Mouse (Mus musculus): ENCODE measurements around the gene Olfr1205. TPM values are rescaled to one million over a fixed set of nuclear protein-coding genes. Genes with fewer than 3 reads are reported as not detected.

Gene Olfr1205
- polyA plus RNA-seq (2015; fragmentation: Nextera tagmentation; extraction: Ambion mirVana), result not detected in 2 replicates

DNA sequence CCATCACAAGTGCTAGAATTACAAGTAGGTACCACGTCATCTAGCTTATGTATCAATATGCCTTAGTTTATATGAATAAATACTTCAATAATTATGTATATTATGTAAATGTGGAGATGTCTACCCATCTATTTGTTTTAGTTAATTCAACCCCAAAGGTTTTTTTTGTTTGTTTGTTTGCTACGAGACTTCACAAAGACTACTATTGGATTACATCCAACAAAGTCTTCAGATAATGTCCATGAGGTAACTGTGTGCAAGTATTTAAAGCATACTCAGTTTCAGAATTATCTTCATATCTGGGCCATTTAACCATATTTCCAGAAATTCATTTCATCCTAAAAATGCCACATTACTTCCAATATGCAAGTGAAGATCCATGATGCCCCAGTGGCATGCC lies at the start of gene Olfr1205:
Gene Olfr1205 (plus strand): TSS at position 301 of the 400 bp plus-strand sequence.
- no peaks in the 10 kb centered on the region for H3K4me1 ChIP-seq
- no peak within 1 kb of the TSS for H3K4me3 ChIP-seq
- H3K4me2 ChIP-seq, result no peak within 1 kb of the TSS
- no peak for ATAC-seq (ENCODE audit: borderline replicate concordance, extremely low read depth, low FRiP score, low TSS enrichment)
- WGBS, result 76% methylated on average over 2 of the region's 2 CpGs
- no peaks in the 10 kb centered on the region for H3K27me3 ChIP-seq
- no peaks in the 10 kb centered on the region for H3K36me3 ChIP-seq
- H3K9ac ChIP-seq, result no peak within 1 kb of the TSS
- H3K9me3 ChIP-seq, result no peaks in the 10 kb centered on the region
- no peak within 1 kb of the TSS for H3K27ac ChIP-seq

DNA sequence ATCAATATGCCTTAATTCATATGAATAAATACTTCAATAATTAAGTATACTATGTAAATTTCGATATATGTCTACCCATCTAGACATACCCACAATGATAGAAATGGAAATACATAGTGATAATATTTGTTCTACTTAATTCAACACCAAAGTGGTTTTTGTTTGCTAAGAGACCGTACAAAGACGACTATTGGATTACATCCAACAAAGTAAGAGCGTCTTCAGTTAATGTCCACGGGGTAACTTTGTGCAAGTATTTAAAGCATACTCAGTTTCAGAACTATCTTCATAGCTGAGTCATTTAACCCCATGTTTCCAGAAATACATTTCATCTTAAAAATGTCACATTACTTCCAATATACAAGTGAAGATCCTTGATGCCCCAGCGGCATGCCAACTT lies 36.8 kb upstream of the Olfr1205 start, which contains the start of gene Olfr1201:
Gene Olfr1201 (plus strand): TSS at position 301 of the 400 bp plus-strand sequence.
- WGBS, result 62% methylated on average over 6 of the region's 6 CpGs
- Histone ChIP-seq H3K27me3 (no peaks in the 10 kb centered on the region), H3K36me3 (no peaks in the 10 kb centered on the region), H3K9ac (no peak within 1 kb of the TSS), H3K27ac (no peak within 1 kb of the TSS), H3K4me1 (no peaks in the 10 kb centered on the region), H3K4me2 (no peak within 1 kb of the TSS), H3K4me3 (no peak within 1 kb of the TSS), H3K9me3 (no peaks in the 10 kb centered on the region)
- ATAC-seq (ENCODE audit: borderline replicate concordance, extremely low read depth, low FRiP score, low TSS enrichment), result no peak

DNA sequence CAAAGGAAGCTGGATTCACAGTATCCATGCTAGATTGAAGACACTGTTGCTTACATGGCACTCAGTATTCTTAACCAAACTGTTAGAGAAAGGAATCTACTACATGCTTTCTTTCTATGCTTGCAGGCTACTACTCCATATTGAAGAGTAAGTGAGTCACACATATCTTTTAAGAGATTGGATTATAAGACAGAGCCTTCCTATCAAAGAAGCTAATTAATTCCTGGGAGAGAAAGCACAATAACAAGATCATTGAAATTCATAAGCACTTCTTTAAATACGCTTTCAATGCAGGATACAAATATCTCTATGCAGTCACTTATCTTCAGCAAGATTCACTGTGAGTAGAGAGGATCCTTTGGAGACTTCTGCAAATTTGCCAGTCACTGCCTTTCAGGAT lies 15.3 kb upstream of the Olfr1205 start, which contains the start of gene Olfr1202:
Gene Olfr1202 (plus strand): TSS at position 301 of the 400 bp plus-strand sequence.
- H3K4me3 ChIP-seq, result no peak within 1 kb of the TSS
- WGBS, result 73% methylated on average over 1 of the region's 1 CpGs
- H3K36me3 ChIP-seq, result no peaks in the 10 kb centered on the region
- H3K9ac ChIP-seq, result no peak within 1 kb of the TSS
- H3K4me2 ChIP-seq, result no peak within 1 kb of the TSS
- H3K27ac ChIP-seq, result no peak within 1 kb of the TSS
- H3K9me3 ChIP-seq, result no peaks in the 10 kb centered on the region
- H3K4me1 ChIP-seq, result no peaks in the 10 kb centered on the region
- H3K27me3 ChIP-seq, result no peaks in the 10 kb centered on the region
- no peak for ATAC-seq (ENCODE audit: borderline replicate concordance, extremely low read depth, low FRiP score, low TSS enrichment)

DNA sequence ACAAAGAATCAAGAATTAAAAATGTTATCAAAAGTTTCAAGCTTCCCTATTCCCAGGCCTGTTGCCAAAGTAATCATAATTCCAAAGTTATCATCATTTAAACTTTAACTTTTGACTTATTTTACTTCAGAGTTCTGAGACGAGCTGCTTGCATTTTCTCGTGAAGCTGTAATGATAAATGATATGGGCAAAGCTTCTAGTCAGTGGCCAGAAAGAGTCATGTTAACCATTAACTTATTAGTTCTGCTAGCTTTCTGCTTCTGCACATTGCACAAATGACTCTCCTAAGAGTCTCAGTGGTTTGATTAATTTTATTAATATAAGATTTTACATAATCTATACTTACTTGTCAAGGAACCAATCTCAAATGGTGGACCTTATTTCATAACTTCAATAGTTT lies 8.9 kb downstream of the Olfr1205 start:
- no peaks in the 10 kb centered on the region for H3K27me3 ChIP-seq
- H3K36me3 ChIP-seq, result no peaks in the 10 kb centered on the region
- no peak overlapping the region for H3K27ac ChIP-seq
- H3K4me3 ChIP-seq, result no peak overlapping the region
- no peaks in the 10 kb centered on the region for H3K4me1 ChIP-seq
- no peaks in the 10 kb centered on the region for H3K9me3 ChIP-seq
- no peak overlapping the region for H3K4me2 ChIP-seq
- no peak for ATAC-seq (ENCODE audit: borderline replicate concordance, extremely low read depth, low FRiP score, low TSS enrichment)
- H3K9ac ChIP-seq, result no peak overlapping the region
- WGBS, result 33% methylated on average over 2 of the region's 2 CpGs

DNA sequence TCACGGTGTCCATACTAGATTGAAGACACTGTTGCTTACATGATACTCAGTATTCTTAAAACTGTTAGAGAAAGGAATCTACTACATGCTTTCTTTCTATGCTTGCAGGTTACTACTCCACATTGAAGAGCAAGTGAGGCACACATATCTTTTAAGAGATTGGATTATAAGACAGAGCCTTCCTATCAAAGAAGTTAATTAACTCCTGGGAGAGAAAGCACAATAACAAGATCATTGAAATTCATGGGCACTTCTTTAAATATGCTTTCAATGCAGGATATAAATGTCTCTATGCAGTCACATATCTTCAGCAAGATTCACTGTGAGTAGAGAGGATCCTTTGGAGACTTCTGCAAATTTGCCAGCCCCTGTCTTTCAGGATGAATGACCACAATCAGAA lies 19.5 kb downstream of the Olfr1205 start, which contains the start of gene Olfr1204:
Gene Olfr1204 (plus strand): TSS at position 301 of the 400 bp plus-strand sequence.
- WGBS, result 86% methylated on average over 1 of the region's 1 CpGs

DNA sequence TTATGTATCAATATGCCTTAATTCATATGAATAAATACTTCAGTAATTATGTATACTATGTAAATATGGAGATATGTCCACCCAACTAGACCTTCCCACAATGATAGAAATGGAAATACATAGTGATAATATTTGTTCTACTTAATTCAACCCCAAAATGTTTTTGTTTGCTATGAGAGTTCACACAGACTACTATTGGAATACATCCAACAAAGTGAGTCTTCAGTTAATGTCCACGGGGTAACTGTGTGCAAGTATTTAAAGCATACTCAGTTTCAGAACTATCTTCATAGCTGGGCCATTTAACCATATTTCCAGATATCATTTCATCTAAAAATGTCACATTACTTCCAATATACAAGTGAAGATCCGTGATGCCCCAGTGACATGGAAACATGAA lies 33.4 kb downstream of the Olfr1205 start, which contains the start of gene Olfr1206:
Gene Olfr1206 (plus strand): TSS at position 301 of the 400 bp plus-strand sequence.
- no peaks in the 10 kb centered on the region for H3K4me1 ChIP-seq
- ATAC-seq (ENCODE audit: borderline replicate concordance, extremely low read depth, low FRiP score, low TSS enrichment), result no peak
- no peak within 1 kb of the TSS for H3K4me3 ChIP-seq
- WGBS, result 77% methylated on average over 2 of the region's 2 CpGs
- no peaks in the 10 kb centered on the region for H3K9me3 ChIP-seq
- no peaks in the 10 kb centered on the region for H3K27me3 ChIP-seq
- H3K9ac ChIP-seq, result no peak within 1 kb of the TSS
- H3K27ac ChIP-seq, result no peak within 1 kb of the TSS
- no peak within 1 kb of the TSS for H3K4me2 ChIP-seq
- H3K36me3 ChIP-seq, result no peaks in the 10 kb centered on the region

More for the DNA sequence above, 19.5 kb downstream of the Olfr1205 start, which contains the start of gene Olfr1204:
- H3K4me2 ChIP-seq, result no peak within 1 kb of the TSS
- no peak for ATAC-seq (ENCODE audit: borderline replicate concordance, extremely low read depth, low FRiP score, low TSS enrichment)
- H3K4me1 ChIP-seq, result no peaks in the 10 kb centered on the region
- H3K27me3 ChIP-seq, result no peaks in the 10 kb centered on the region
- H3K4me3 ChIP-seq, result no peak within 1 kb of the TSS
- H3K27ac ChIP-seq, result no peak within 1 kb of the TSS
- H3K36me3 ChIP-seq, result no peaks in the 10 kb centered on the region
- H3K9me3 ChIP-seq, result no peaks in the 10 kb centered on the region; the same call in 1 of the 2 replicates
- H3K9ac ChIP-seq, result no peak within 1 kb of the TSS

Other genes with a start within 250 kb of the Olfr1205 start
- gene Olfr1189, start 243.3 kb upstream of the Olfr1205 start, polyA plus RNA-seq (2015; fragmentation: Nextera tagmentation; extraction: Ambion mirVana), result not detected in 2 replicates
- not detected in 2 replicates for gene Olfr1191-ps1, start 189.2 kb upstream of the Olfr1205 start, polyA plus RNA-seq (2015; fragmentation: Nextera tagmentation; extraction: Ambion mirVana)
- gene Olfr1192-ps1, start 181.2 kb upstream of the Olfr1205 start, polyA plus RNA-seq (2015; fragmentation: Nextera tagmentation; extraction: Ambion mirVana), result not detected in 2 replicates
- gene Olfr1193, start 154.1 kb upstream of the Olfr1205 start, polyA plus RNA-seq (2015; fragmentation: Nextera tagmentation; extraction: Ambion mirVana), result not detected in 2 replicates
- gene Olfr1195, start 140.6 kb upstream of the Olfr1205 start, polyA plus RNA-seq (2015; fragmentation: Nextera tagmentation; extraction: Ambion mirVana), result not detected in 2 replicates
- gene Olfr1196, start 125.1 kb upstream of the Olfr1205 start, polyA plus RNA-seq (2015; fragmentation: Nextera tagmentation; extraction: Ambion mirVana), result not detected in 2 replicates
- gene Olfr1197, start 97.4 kb upstream of the Olfr1205 start, polyA plus RNA-seq (2015; fragmentation: Nextera tagmentation; extraction: Ambion mirVana), result not detected in 2 replicates
- not detected in 2 replicates for gene Olfr1198, start 78.4 kb upstream of the Olfr1205 start, polyA plus RNA-seq (2015; fragmentation: Nextera tagmentation; extraction: Ambion mirVana)
- not detected in 2 replicates for gene Olfr1199, start 69.3 kb upstream of the Olfr1205 start, polyA plus RNA-seq (2015; fragmentation: Nextera tagmentation; extraction: Ambion mirVana)
- not detected in 2 replicates for gene Olfr1200, start 59.2 kb upstream of the Olfr1205 start, polyA plus RNA-seq (2015; fragmentation: Nextera tagmentation; extraction: Ambion mirVana)
- not detected in 2 replicates for gene Olfr1201, start 36.7 kb upstream of the Olfr1205 start, polyA plus RNA-seq (2015; fragmentation: Nextera tagmentation; extraction: Ambion mirVana)
- gene Olfr1202, start 15.2 kb upstream of the Olfr1205 start, polyA plus RNA-seq (2015; fragmentation: Nextera tagmentation; extraction: Ambion mirVana), result not detected in 2 replicates
- not detected in 2 replicates for gene Olfr1204, start 19.6 kb downstream of the Olfr1205 start, polyA plus RNA-seq (2015; fragmentation: Nextera tagmentation; extraction: Ambion mirVana)
- not detected in 2 replicates for gene Olfr1206, start 33.5 kb downstream of the Olfr1205 start, polyA plus RNA-seq (2015; fragmentation: Nextera tagmentation; extraction: Ambion mirVana)
- gene Olfr1208, start 72.6 kb downstream of the Olfr1205 start, polyA plus RNA-seq (2015; fragmentation: Nextera tagmentation; extraction: Ambion mirVana), result not detected in 2 replicates
- gene Olfr1209, start 85.4 kb downstream of the Olfr1205 start, polyA plus RNA-seq (2015; fragmentation: Nextera tagmentation; extraction: Ambion mirVana), result not detected in 2 replicates
- gene Olfr1211, start 108.4 kb downstream of the Olfr1205 start, polyA plus RNA-seq (2015; fragmentation: Nextera tagmentation; extraction: Ambion mirVana), result not detected in 2 replicates
- gene Olfr1212, start 124.2 kb downstream of the Olfr1205 start, polyA plus RNA-seq (2015; fragmentation: Nextera tagmentation; extraction: Ambion mirVana), result not detected in 2 replicates
- gene Gm13762, start 150.5 kb downstream of the Olfr1205 start, polyA plus RNA-seq (2015; fragmentation: Nextera tagmentation; extraction: Ambion mirVana), result not detected in 2 replicates
- not detected in 2 replicates for gene Olfr1214, start 162.9 kb downstream of the Olfr1205 start, polyA plus RNA-seq (2015; fragmentation: Nextera tagmentation; extraction: Ambion mirVana)
- gene Olfr1215, start 177.2 kb downstream of the Olfr1205 start, polyA plus RNA-seq (2015; fragmentation: Nextera tagmentation; extraction: Ambion mirVana), result not detected in 2 replicates
- gene Olfr1216, start 188.6 kb downstream of the Olfr1205 start, polyA plus RNA-seq (2015; fragmentation: Nextera tagmentation; extraction: Ambion mirVana), result not detected in 2 replicates
- gene Olfr1217, start 202.3 kb downstream of the Olfr1205 start, polyA plus RNA-seq (2015; fragmentation: Nextera tagmentation; extraction: Ambion mirVana), result not detected in 2 replicates
- gene Olfr1218, start 231.4 kb downstream of the Olfr1205 start, polyA plus RNA-seq (2015; fragmentation: Nextera tagmentation; extraction: Ambion mirVana), result not detected in 2 replicates